Mouse (Mus musculus): ENCODE measurements around the gene Csnk2a2.

The Csnk2a2 gene

GRCm38 (mm10) chr8:95487800-95488697 is 1.8 kb downstream of the Csnk2a2 start:
- DNase-seq (ENCODE audit: low spot score): no peak

GRCm38 (mm10) chr8:95470008-95470407 is 19.8 kb downstream of the Csnk2a2 start:
- DNase-seq (ENCODE audit: low spot score): no peak

GRCm38 (mm10) chr8:95468995-95469394 is 20.8 kb downstream of the Csnk2a2 start:
- DNase-seq (ENCODE audit: low spot score): no peak

GRCm38 (mm10) chr8:95466543-95466942 is 23.3 kb downstream of the Csnk2a2 start:
- DNase-seq (ENCODE audit: low spot score): no peak

- DNase-seq (ENCODE audit: low spot score): no peak
These were observed 37.3 kb downstream of the Csnk2a2 start for GRCm38 (mm10) chr8:95452518-95452917.

- DNase-seq (ENCODE audit: low spot score): no peak
These were observed 39.6 kb downstream of the Csnk2a2 start for GRCm38 (mm10) chr8:95450271-95450670.

- no peak for DNase-seq (ENCODE audit: low spot score)
These were observed 42.2 kb downstream of the Csnk2a2 start for GRCm38 (mm10) chr8:95447661-95448060.

- no peak for DNase-seq (ENCODE audit: low spot score)
These were observed 44.8 kb downstream of the Csnk2a2 start for GRCm38 (mm10) chr8:95445042-95445441.

- DNase-seq (ENCODE audit: low spot score): no peak
These were observed 48.3 kb downstream of the Csnk2a2 start for GRCm38 (mm10) chr8:95441491-95442039.

GRCm38 (mm10) chr8:95440168-95440709 is 49.6 kb downstream of the Csnk2a2 start:
- DNase-seq (ENCODE audit: low spot score): no peak

GRCm38 (mm10) chr8:95439421-95439820 is 50.4 kb downstream of the Csnk2a2 start:
- no peak for DNase-seq (ENCODE audit: low spot score)

GRCm38 (mm10) chr8:95437341-95437992 is 52.4 kb downstream of the Csnk2a2 start:
- DNase-seq (ENCODE audit: low spot score): no peak

GRCm38 (mm10) chr8:95435930-95436329 is 53.9 kb downstream of the Csnk2a2 start:
- DNase-seq (ENCODE audit: low spot score): no peak

GRCm38 (mm10) chr8:95435471-95435870 is 54.4 kb downstream of the Csnk2a2 start:
- no peak for DNase-seq (ENCODE audit: low spot score)

- DNase-seq (ENCODE audit: low spot score): peak; percentile 98
These were observed 55.0 kb downstream of the Csnk2a2 start, which contains the start of gene Cfap20 for GRCm38 (mm10) chr8:95434686-95435439. Gene Cfap20, minus strand, starts transcription at chr8:95434869.

GRCm38 (mm10) chr8:95434233-95434632 is 55.6 kb downstream of the Csnk2a2 start:
- DNase-seq (ENCODE audit: low spot score): peak; percentile 67

- no peak for DNase-seq (ENCODE audit: low spot score)
These were observed 56.7 kb downstream of the Csnk2a2 start for GRCm38 (mm10) chr8:95433124-95433523.

- DNase-seq (ENCODE audit: low spot score): no peak
These were observed 57.4 kb downstream of the Csnk2a2 start for GRCm38 (mm10) chr8:95432471-95432870.

- peak; percentile 59 for DNase-seq (ENCODE audit: low spot score)
These were observed 59.9 kb downstream of the Csnk2a2 start for GRCm38 (mm10) chr8:95429945-95430344.

- DNase-seq (ENCODE audit: low spot score): peak; percentile 92
These were observed 62.0 kb downstream of the Csnk2a2 start for GRCm38 (mm10) chr8:95427594-95428535.
